Mouse (Mus musculus): ENCODE results near the gene Gltpd2. TPM values are rescaled to one million over a fixed set of nuclear protein-coding genes. Genes with fewer than 3 reads are reported as not detected.

The Gltpd2 gene
- polyA plus RNA-seq (2021; fragmentation: Nextera tagmentation) = 0.38 TPM in 1 of 2 replicates, not detected in the other
- long read RNA-seq, experiment 1 = 0 reads
- long read RNA-seq, experiment 2 = 0 reads

GRCm38 (mm10) chr11:70518923-70519322 lies at the start of gene Gltpd2:
TSS of gene Gltpd2 (plus strand) at chr11:70519196.

GRCm38 (mm10) chr11:70504970-70505369 lies 14.0 kb upstream of the Gltpd2 start, which contains the start of gene Tm4sf5:
TSS of gene Tm4sf5 (plus strand) at chr11:70505244.

DNA sequence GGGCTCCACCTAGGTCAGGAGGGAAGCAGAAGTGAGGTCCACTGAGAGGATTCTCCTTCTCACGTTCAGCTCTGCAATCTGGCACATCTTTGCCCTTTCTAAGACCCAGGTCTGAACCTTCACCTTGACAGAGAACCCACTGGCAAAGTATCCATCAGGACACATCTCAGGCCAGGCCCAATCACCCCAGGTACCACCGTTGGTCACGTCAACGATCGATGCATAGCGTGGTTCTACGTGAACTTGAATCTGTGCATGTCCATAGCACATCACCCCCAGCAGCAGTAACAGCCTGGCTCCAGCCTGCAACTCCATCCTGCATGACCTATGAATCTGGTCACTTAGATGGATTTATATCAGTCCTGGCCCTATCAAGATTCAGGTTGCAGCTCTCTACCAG lies 4.7 kb upstream of the Gltpd2 start, which contains the start of gene Vmo1:
TSS of gene Vmo1 (minus strand) at position 329 of the 400 bp plus-strand sequence.

DNA sequence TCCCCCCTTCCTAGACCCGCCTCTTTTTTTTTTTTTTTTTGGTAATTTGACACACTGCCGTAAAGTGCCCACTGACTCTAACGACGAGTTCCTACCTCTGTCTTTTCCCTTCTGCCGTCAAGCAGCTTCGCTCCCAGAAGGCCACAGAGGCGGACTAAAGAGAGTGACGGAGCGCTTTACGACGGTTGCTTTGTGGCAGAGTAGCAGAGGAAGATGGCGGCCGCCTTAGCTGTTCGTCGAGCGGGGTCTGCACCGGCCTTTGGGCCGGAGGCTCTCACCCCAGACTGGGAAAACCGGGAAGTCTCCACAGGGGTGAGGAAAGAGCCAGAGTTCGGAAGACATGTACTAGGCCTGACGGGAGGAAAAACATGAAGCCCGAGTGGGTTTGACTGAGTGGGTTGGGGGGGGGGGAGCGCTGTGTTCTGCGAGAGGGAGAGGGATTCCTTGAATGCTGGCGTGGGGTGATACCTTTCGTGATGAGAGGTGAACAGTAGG lies 6.2 kb downstream of the Gltpd2 start, which contains the start of gene Psmb6:
TSS of gene Psmb6 (plus strand) at position 184 of the 495 bp plus-strand sequence.

DNA sequence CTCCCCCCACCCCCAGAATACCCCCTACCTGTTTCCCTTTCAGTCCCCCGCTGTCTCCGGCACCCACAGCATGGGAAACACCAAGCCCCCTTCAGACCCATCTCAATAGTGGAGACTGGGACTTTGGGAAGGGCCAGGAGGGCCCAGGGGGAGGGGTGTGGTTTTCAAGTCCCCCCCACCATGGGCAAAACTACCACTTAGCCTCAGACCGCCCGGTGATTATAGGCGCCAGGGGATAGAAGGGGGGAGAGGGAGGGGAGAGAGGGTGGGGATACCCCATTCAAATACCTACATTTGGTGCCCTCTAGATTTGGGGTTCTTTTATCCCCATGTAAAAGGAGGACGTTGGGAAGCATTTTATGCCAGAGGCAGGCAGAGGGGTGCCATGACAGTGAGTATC lies 13.8 kb downstream of the Gltpd2 start, which contains the start of gene Gm40193:
TSS of gene Gm40193 (minus strand) at position 101 of the 400 bp plus-strand sequence.

GRCm38 (mm10) chr11:70539877-70540587 lies 21.0 kb downstream of the Gltpd2 start, which contains the start of gene Pld2:
TSS of gene Pld2 (plus strand) at chr11:70540064.

GRCm38 (mm10) chr11:70562287-70562994 lies 43.4 kb downstream of the Gltpd2 start, which contains the start of gene Mink1:
TSS of gene Mink1 (plus strand) at chr11:70562881.

Other genes with a start within 250 kb of the Gltpd2 start
- gene Alox12e, start 196.6 kb upstream of the Gltpd2 start, polyA plus RNA-seq (2021; fragmentation: Nextera tagmentation) = 0.14 and 0.26 TPM in 2 replicates
- not detected in 2 replicates for gene Alox15, start 167.2 kb upstream of the Gltpd2 start, polyA plus RNA-seq (2021; fragmentation: Nextera tagmentation)
- 4.6 and 12.1 TPM in 2 replicates for gene Pelp1, start 109.2 kb upstream of the Gltpd2 start, polyA plus RNA-seq (2021; fragmentation: Nextera tagmentation)
- gene Arrb2, start 86.6 kb upstream of the Gltpd2 start, polyA plus RNA-seq (2021; fragmentation: Nextera tagmentation) = 4.4 and 10.5 TPM in 2 replicates
- 17.4 and 19.0 TPM in 2 replicates for gene Med11, start 67.3 kb upstream of the Gltpd2 start, polyA plus RNA-seq (2021; fragmentation: Nextera tagmentation)
- gene Zmynd15, start 59.8 kb upstream of the Gltpd2 start, polyA plus RNA-seq (2021; fragmentation: Nextera tagmentation) = 0.15 TPM in 1 of 2 replicates, not detected in the other
- gene Cxcl16, start 59.2 kb upstream of the Gltpd2 start, polyA plus RNA-seq (2021; fragmentation: Nextera tagmentation) = 2.2 and 3.3 TPM in 2 replicates
- gene Tm4sf5, start 14.0 kb upstream of the Gltpd2 start, polyA plus RNA-seq (2021; fragmentation: Nextera tagmentation) = 0.38 and 0.93 TPM in 2 replicates
- 0.33 and 0.36 TPM in 2 replicates for gene Vmo1, start 4.6 kb upstream of the Gltpd2 start, polyA plus RNA-seq (2021; fragmentation: Nextera tagmentation)
- gene Psmb6, start 6.2 kb downstream of the Gltpd2 start, polyA plus RNA-seq (2021; fragmentation: Nextera tagmentation) = 559 and 574 TPM in 2 replicates
- not detected in 2 replicates for gene Gm40193, start 13.7 kb downstream of the Gltpd2 start, polyA plus RNA-seq (2021; fragmentation: Nextera tagmentation)
- gene Pld2, start 20.9 kb downstream of the Gltpd2 start, polyA plus RNA-seq (2021; fragmentation: Nextera tagmentation) = 5.1 and 8.5 TPM in 2 replicates
- 16.0 and 79.5 TPM in 2 replicates for gene Mink1, start 43.7 kb downstream of the Gltpd2 start, polyA plus RNA-seq (2021; fragmentation: Nextera tagmentation)
- gene 4930544D05Rik, start 96.7 kb downstream of the Gltpd2 start, polyA plus RNA-seq (2021; fragmentation: Nextera tagmentation) = not detected in 2 replicates
- 0.31 TPM in 1 of 2 replicates, not detected in the other for gene Chrne, start 100.0 kb downstream of the Gltpd2 start, polyA plus RNA-seq (2021; fragmentation: Nextera tagmentation)
- gene Gp1ba, start 119.9 kb downstream of the Gltpd2 start, polyA plus RNA-seq (2021; fragmentation: Nextera tagmentation) = 0.10 TPM in 2 replicates
- 81.8 and 93.4 TPM in 2 replicates for gene Rnf167, start 128.0 kb downstream of the Gltpd2 start, polyA plus RNA-seq (2021; fragmentation: Nextera tagmentation)
- 175 and 205 TPM in 2 replicates for gene Slc25a11, start 128.3 kb downstream of the Gltpd2 start, polyA plus RNA-seq (2021; fragmentation: Nextera tagmentation)
- 296 and 431 TPM in 2 replicates for gene Pfn1, start 135.4 kb downstream of the Gltpd2 start, polyA plus RNA-seq (2021; fragmentation: Nextera tagmentation)
- 4.1 and 5.0 TPM in 2 replicates for gene Eno3, start 138.0 kb downstream of the Gltpd2 start, polyA plus RNA-seq (2021; fragmentation: Nextera tagmentation)
- gene Spag7, start 150.2 kb downstream of the Gltpd2 start, polyA plus RNA-seq (2021; fragmentation: Nextera tagmentation) = 75.7 and 84.4 TPM in 2 replicates
- 53.9 and 107 TPM in 2 replicates for gene Camta2, start 168.9 kb downstream of the Gltpd2 start, polyA plus RNA-seq (2021; fragmentation: Nextera tagmentation)
- 3.7 and 3.8 TPM in 2 replicates for gene Inca1, start 181.0 kb downstream of the Gltpd2 start, polyA plus RNA-seq (2021; fragmentation: Nextera tagmentation)
- 0.82 and 4.5 TPM in 2 replicates for gene Kif1c, start 181.4 kb downstream of the Gltpd2 start, polyA plus RNA-seq (2021; fragmentation: Nextera tagmentation)
- 10.3 and 10.8 TPM in 2 replicates for gene Zfp3, start 245.0 kb downstream of the Gltpd2 start, polyA plus RNA-seq (2021; fragmentation: Nextera tagmentation)